Mouse (Mus musculus) ovary, postnatal 36 days (tissue): ENCODE measurements around the gene Olfr1411.

Source experiments
- DNase-seq: peaks from one replicate; pipeline ENCODE4 v3.0.0; 2022; ENCODE audit warnings: low spot score, mixed read lengths

Olfr1411 gene

GRCm38 (mm10) chr1:92640393-92640792, 46.2 kb downstream of the Olfr1411 start:
- no peak for DNase-seq

DNA sequence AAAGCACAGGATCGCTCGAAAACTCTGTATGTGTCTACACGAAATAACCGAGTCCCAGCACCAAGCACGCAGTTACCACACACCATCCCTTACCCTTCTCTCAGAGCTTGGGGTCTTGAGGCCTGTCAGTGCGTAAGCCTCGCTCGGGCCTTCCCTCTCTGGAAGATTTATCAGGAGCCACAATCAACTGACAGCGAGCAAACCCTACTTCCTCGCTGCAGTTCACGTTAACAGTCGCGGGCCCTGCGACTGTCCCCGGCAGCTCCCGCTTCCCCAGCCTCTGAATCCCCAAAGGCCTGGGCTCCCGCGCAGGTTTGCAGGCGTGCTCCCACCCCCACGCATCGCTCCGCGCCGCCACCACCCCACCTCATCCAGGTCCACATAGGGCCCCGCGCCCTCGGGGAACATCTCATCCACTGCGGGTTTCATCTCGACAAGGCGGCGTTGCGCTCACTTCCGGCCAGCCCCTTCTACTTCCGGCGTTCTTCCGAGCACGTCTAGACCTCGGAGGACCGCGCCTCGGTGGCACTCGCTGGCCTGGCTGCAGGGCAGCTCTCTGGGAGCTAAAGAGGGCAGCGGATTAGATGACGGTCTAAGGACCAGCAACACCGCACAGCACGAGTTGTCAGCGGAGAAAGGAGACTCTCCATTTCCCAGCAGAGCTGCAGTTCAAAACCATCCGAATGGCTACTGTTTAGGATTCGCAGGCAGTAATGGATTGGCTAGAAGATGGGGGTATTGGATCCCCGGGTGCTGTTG, 47.5 kb downstream of the Olfr1411 start, which contains the start of gene Cops9:
Gene Cops9, minus strand, starts transcription at position 472 of the 759 bp plus-strand sequence.
- DNase-seq: peak; percentile 91

DNA sequence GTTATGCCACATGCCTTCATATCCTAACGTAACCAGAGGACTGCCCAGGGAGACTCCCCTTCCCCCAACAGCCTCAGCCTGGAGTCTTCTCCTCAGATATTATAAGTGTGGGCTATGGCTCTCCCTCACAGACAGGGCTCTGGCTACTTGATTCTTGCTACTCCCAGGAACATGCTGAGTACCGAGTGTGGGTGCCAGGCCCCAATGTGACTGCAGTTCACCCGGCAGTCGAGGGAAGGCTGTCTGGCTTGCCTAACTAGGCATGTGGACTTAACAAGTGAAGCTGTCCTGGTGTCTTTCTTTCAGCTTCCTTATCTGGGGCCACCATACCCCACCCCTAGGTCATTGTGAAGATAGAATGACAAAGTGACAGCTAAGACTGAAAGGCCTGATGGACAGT, 49.5 kb downstream of the Olfr1411 start:
- DNase-seq: no peak

DNA sequence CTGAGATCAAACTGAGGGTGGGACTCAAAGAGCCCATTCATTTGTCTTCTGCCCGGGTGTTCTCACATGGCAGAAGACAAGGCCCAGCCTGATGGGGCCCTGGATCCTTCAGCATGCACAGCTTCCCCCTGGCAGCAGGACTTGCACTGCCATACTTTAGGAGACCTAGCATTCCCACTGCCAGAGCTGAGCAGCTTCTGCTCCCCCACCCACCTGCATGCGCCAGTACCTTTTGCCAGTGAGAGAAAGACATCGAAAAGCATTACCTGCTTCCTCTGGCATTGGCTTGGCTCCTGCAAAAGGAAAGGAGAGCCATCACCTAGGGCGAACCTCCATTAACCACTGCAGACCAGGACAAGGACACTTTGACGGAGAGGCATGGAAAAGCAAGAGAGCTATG, 50.7 kb downstream of the Olfr1411 start:
- DNase-seq: no peak

GRCm38 (mm10) chr1:92646111-92646510, 51.9 kb downstream of the Olfr1411 start:
- no peak for DNase-seq

- no peak for DNase-seq
Observed at GRCm38 (mm10) chr1:92646601-92647000, 52.4 kb downstream of the Olfr1411 start.

GRCm38 (mm10) chr1:92647026-92647425, 52.8 kb downstream of the Olfr1411 start:
- no peak for DNase-seq
